Mouse (Mus musculus) embryonic fibroblast, embryonic 13.5 days (primary cell): ENCODE data around the gene Pdcd1lg2.

Experiments used
- CTCF ChIP-seq: IDR thresholded peaks from 2 replicates; pipeline ENCODE4 v1.5.1; 2011; ENCODE audit warnings: mild to moderate bottlenecking, control low read depth, low read length, moderate library complexity, borderline replicate concordance; ENCODE audit not compliant: insufficient read depth
- POLR2A ChIP-seq: IDR thresholded peaks from 2 replicates; pipeline ENCODE4 v1.6.1; 2011; ENCODE audit warnings: low read depth, mild to moderate bottlenecking, control low read depth, low read length, moderate library complexity

- TF ChIP-seq POLR2A (no peak), CTCF (no peak)
Observed at GRCm38 (mm10) chr19:29370545-29371283, 40.0 kb upstream of the Pdcd1lg2 start.
